Mouse (Mus musculus) CH12.LX (cell line): ENCODE measurements around the gene Mcts1. TPM values are rescaled to one million over a fixed set of nuclear protein-coding genes. Genes with fewer than 3 reads are reported as not detected.

Experiments
- DNase-seq: peaks from one replicate; pipeline ENCODE4 v3.0.0-alpha.2; 2013; ENCODE audit errors: extremely low read depth
- H3K27ac ChIP-seq: 2 replicates; pipeline ENCODE4 v1.5.1; 2012; ENCODE audit warnings: low read depth, mild to moderate bottlenecking, control low read depth, moderate library complexity; ENCODE audit not compliant: insufficient read depth
- H3K27me3 ChIP-seq: replicated peaks from 2 replicates; pipeline ENCODE3; 2012; ENCODE audit warnings: inconsistent platforms
- H3K36me3 ChIP-seq, 2 experiments: replicated peaks in 1 of 2; 2 replicates each; pipeline versions ENCODE3 to v1.6.1; 2012; ENCODE audit warnings: inconsistent platforms in 1 of 2, low read length in 1 of 2, mild to moderate bottlenecking in 1 of 2, mixed read lengths in 1 of 2, moderate library complexity in 1 of 2; ENCODE audit not compliant: control insufficient read depth in 1 of 2, insufficient read depth in 1 of 2
- H3K4me1 ChIP-seq, 2 experiments: 2 replicates each; pipeline ENCODE4 v1.6.1; 2012; ENCODE audit warnings: inconsistent platforms in 1 of 2, moderate library complexity in 1 of 2; ENCODE audit not compliant: insufficient read depth in 2 of 2, control insufficient read depth in 1 of 2
- H3K4me2 ChIP-seq: 2 replicates; pipeline ENCODE4 v1.6.1; 2012; ENCODE audit warnings: low read depth, mild to moderate bottlenecking, control low read depth; ENCODE audit not compliant: poor library complexity, insufficient read depth, severe bottlenecking
- H3K4me3 ChIP-seq, 3 experiments: fragments of 150-350 bp in 1 of 3; sonication (generic) in 1 of 3; replicated peaks in 1 of 3; 2 replicates each; pipeline versions ENCODE3 to v1.5.1; 2011 to 2012; ENCODE audit warnings: low read depth in 2 of 3, low read length in 2 of 3, mild to moderate bottlenecking in 2 of 3, moderate library complexity in 2 of 3, control low read depth in 1 of 3, improper control_type of control experiment in 1 of 3, inconsistent platforms in 1 of 3, mixed read lengths in 1 of 3; ENCODE audit not compliant: poor library complexity in 1 of 3
- H3K79me2 ChIP-seq: replicated peaks from 2 replicates; pipeline ENCODE4 v1.6.1; 2012; ENCODE audit warnings: mild to moderate bottlenecking, moderate library complexity; ENCODE audit not compliant: control insufficient read depth, poor library complexity, insufficient read depth, severe bottlenecking; ENCODE audit errors: extremely low read depth
- H3K9ac ChIP-seq: 2 replicates; pipeline ENCODE4 v1.6.1; 2012; ENCODE audit warnings: low read depth, mild to moderate bottlenecking, control low read depth, moderate library complexity; ENCODE audit not compliant: insufficient read depth
- H3K9me3 ChIP-seq: replicated peaks from 2 replicates; pipeline ENCODE3; 2012; ENCODE audit warnings: low read length, inconsistent platforms, mixed read lengths
- BHLHE40 ChIP-seq: IDR thresholded peaks from 2 replicates; pipeline ENCODE4 v1.6.1; 2011; ENCODE audit warnings: mild to moderate bottlenecking, low read depth, low read length, improper control_type of control experiment
- CHD1 ChIP-seq: IDR thresholded peaks from 2 replicates; pipeline ENCODE4 v1.6.1; 2012; ENCODE audit warnings: low read depth, low read length, improper control_type of control experiment, inconsistent platforms
- CHD2 ChIP-seq: IDR thresholded peaks from 2 replicates; pipeline ENCODE4 v1.6.1; 2011; ENCODE audit warnings: low read length, improper control_type of control experiment
- CTCF ChIP-seq, 2 experiments: IDR thresholded peaks in 1 of 2; conservative IDR thresholded peaks in 1 of 2; 2 replicates each; pipeline ENCODE4 v1.5.1; 2011 to 2012; ENCODE audit warnings: low read depth in 2 of 2, low read length in 2 of 2, improper control_type of control experiment in 1 of 2, inconsistent platforms in 1 of 2, mild to moderate bottlenecking in 1 of 2, moderate library complexity in 1 of 2
- E2F4 ChIP-seq: IDR thresholded peaks from 2 replicates; pipeline ENCODE4 v1.6.1; 2011; ENCODE audit warnings: low read depth, low read length, improper control_type of control experiment; ENCODE audit not compliant: insufficient replicate concordance
- ELF1 ChIP-seq: IDR thresholded peaks from 2 replicates; pipeline ENCODE4 v1.6.1; 2014; ENCODE audit warnings: low read depth, mild to moderate bottlenecking, inconsistent platforms, low read length, improper control_type of control experiment
- ETS1 ChIP-seq: conservative IDR thresholded peaks from 2 replicates; pipeline ENCODE4 v1.6.1; 2012; ENCODE audit warnings: low read depth, mild to moderate bottlenecking, inconsistent platforms, low read length, improper control_type of control experiment, moderate library complexity
- HCFC1 ChIP-seq: IDR thresholded peaks from 2 replicates; pipeline ENCODE4 v1.6.1; 2012; ENCODE audit warnings: low read depth, mild to moderate bottlenecking, inconsistent platforms, low read length, improper control_type of control experiment
- JUND ChIP-seq: conservative IDR thresholded peaks from 2 replicates; pipeline ENCODE4 v1.6.1; 2011; ENCODE audit warnings: low read depth, low read length, improper control_type of control experiment
- KAT2A ChIP-seq: IDR thresholded peaks from 2 replicates; pipeline ENCODE4 v1.6.1; 2012; ENCODE audit warnings: low read length, improper control_type of control experiment, inconsistent platforms; ENCODE audit not compliant: insufficient replicate concordance
- MAFK ChIP-seq: IDR thresholded peaks from 2 replicates; pipeline ENCODE4 v1.6.1; 2011; ENCODE audit warnings: low read length, improper control_type of control experiment; ENCODE audit not compliant: insufficient replicate concordance
- MAX ChIP-seq: IDR thresholded peaks from 2 replicates; pipeline ENCODE4 v1.6.1; 2011; ENCODE audit warnings: low read length, improper control_type of control experiment
- MAZ ChIP-seq: IDR thresholded peaks from 2 replicates; pipeline ENCODE4 v1.6.1; 2012; ENCODE audit warnings: low read depth, mild to moderate bottlenecking, inconsistent platforms, low read length, improper control_type of control experiment, moderate library complexity
- MXI1 ChIP-seq: IDR thresholded peaks from 2 replicates; pipeline ENCODE4 v1.6.1; 2011; ENCODE audit warnings: mild to moderate bottlenecking, low read depth, low read length, improper control_type of control experiment
- MYC ChIP-seq: IDR thresholded peaks from 2 replicates; pipeline ENCODE4 v1.6.1; 2011; ENCODE audit warnings: low read depth, mild to moderate bottlenecking, improper control_type of control experiment, low read length
- PAX5 ChIP-seq: IDR thresholded peaks from 2 replicates; pipeline ENCODE4 v1.6.1; 2012; ENCODE audit warnings: low read length, inconsistent platforms, mixed read lengths
- POLR2A ChIP-seq: IDR thresholded peaks from 2 replicates; pipeline ENCODE4 v1.6.1; 2011; ENCODE audit warnings: low read depth, mild to moderate bottlenecking, improper control_type of control experiment, low read length
- POLR2AphosphoS2 ChIP-seq: IDR thresholded peaks from 2 replicates; pipeline ENCODE4 v1.6.1; 2011; ENCODE audit warnings: low read depth, low read length, improper control_type of control experiment
- RAD21 ChIP-seq: IDR thresholded peaks from 2 replicates; pipeline ENCODE4 v1.6.1; 2011; ENCODE audit warnings: low read depth, mild to moderate bottlenecking, low read length, improper control_type of control experiment, moderate library complexity
- RCOR1 ChIP-seq: conservative IDR thresholded peaks from 2 replicates; pipeline ENCODE4 v1.6.1; 2012; ENCODE audit warnings: low read depth, mild to moderate bottlenecking, inconsistent platforms, low read length, improper control_type of control experiment
- TBP ChIP-seq: conservative IDR thresholded peaks from 2 replicates; pipeline ENCODE4 v1.6.1; 2011; ENCODE audit warnings: low read depth, low read length, improper control_type of control experiment
- ZC3H11A ChIP-seq: IDR thresholded peaks from 2 replicates; pipeline ENCODE4 v1.6.1; 2012; ENCODE audit warnings: low read depth, mild to moderate bottlenecking, inconsistent platforms, low read length, improper control_type of control experiment
- ZKSCAN1 ChIP-seq: IDR thresholded peaks from 2 replicates; pipeline ENCODE4 v1.6.1; 2012; ENCODE audit warnings: low read depth, inconsistent platforms, low read length, improper control_type of control experiment, borderline replicate concordance
- ZMIZ1 ChIP-seq: IDR thresholded peaks from 2 replicates; pipeline ENCODE4 v1.6.1; 2012; ENCODE audit warnings: low read depth, mild to moderate bottlenecking, inconsistent platforms, low read length, improper control_type of control experiment
- dilution Hi-C: fragments of 300-500 bp; cut with MboI; formaldehyde crosslinking; loops from 2 replicates; pipeline ENCODE4 v1.14.3; 2020; ENCODE audit warnings: low sequenced_read_pairs; ENCODE audit not compliant: extremely low pct_unique_long_range_greater_than_20kb, extremely low pct_ligation_motif_present
- in situ Hi-C: fragments of 300-500 bp; cut with MboI; formaldehyde crosslinking; loops from 3 replicates; pipeline ENCODE4 v1.14.3; 2019; ENCODE audit warnings: low sequenced_read_pairs, low pct_ligation_motif_present, low pct_unique_long_range_greater_than_20kb, mixed read lengths
- polyA plus RNA-seq: library from polyadenylated mRNA; unstranded; fragments of >175 nt; gene quantifications from 2 replicates; pipeline ENCODE4 v1.2.1, GENCODE M21; 2012; ENCODE audit warnings: low read depth; ENCODE audit not compliant: insufficient read length
- total RNA-seq, 2 experiments: library from RNA; depleted of rRNA; stranded (reverse); fragments of 300-350 nt in 1 of 2; fragments of >200 nt in 1 of 2; gene quantifications; 2 replicates each; pipeline ENCODE4 v1.2.3; 2012 to 2014

Gene Mcts1
- total and polyA plus RNA-seq, 3 experiments = 48.5 to 183 (median 62.2) TPM

- no peak for DNase-seq
- H3K79me2 ChIP-seq = no peaks in the 10 kb centered on the region
- no peak overlapping the region for H3K27ac ChIP-seq
- no peaks in the 10 kb centered on the region for H3K9me3 ChIP-seq
- no peaks in the 10 kb centered on the region for H3K27me3 ChIP-seq
- no peaks in the 10 kb centered on the region for H3K36me3 ChIP-seq
- H3K4me2 ChIP-seq = no peak overlapping the region
- no peak overlapping the region for H3K9ac ChIP-seq
- peaks cover 0 to 3% of the 10 kb centered on the region in 2 experiments; a peak in 1 of 4 replicates for H3K4me1 ChIP-seq
- in situ Hi-C loops = no loop called here
- TF ChIP-seq MXI1 = no peak
- no peak for TF ChIP-seq RAD21
- TF ChIP-seq ELF1 = no peak
- TF ChIP-seq HCFC1 = no peak
- no peak for TF ChIP-seq MAFK
- no peak for TF ChIP-seq E2F4
- no peak for TF ChIP-seq ETS1
- TF ChIP-seq CTCF (conservative IDR thresholded peaks at IDR 0.05 in 1 of 2, IDR thresholded peaks at IDR 0.05 in 1 of 2; ENCODE audit: low read depth in 2 of 2, low read length in 2 of 2) = no peak
- no peak for TF ChIP-seq BHLHE40
- no peak for TF ChIP-seq POLR2AphosphoS2
- TF ChIP-seq POLR2A = no peak
- no peak for TF ChIP-seq MAX
- TF ChIP-seq, all 38 proteins: peak for 0
- H3K4me3 ChIP-seq = no peak overlapping the region
- dilution Hi-C loops = no loop called here
Measured at GRCm38 (mm10) chrX:38583261-38583660, 17.1 kb upstream of the Mcts1 start.

GRCm38 (mm10) chrX:38589827-38590226 lies 10.6 kb upstream of the Mcts1 start:
- Histone ChIP-seq H3K27me3 (no peaks in the 10 kb centered on the region), H3K36me3 (no peaks in the 10 kb centered on the region), H3K27ac (no peak overlapping the region), H3K4me3 (no peak overlapping the region), H3K79me2 (no peaks in the 10 kb centered on the region), H3K4me2 (no peak overlapping the region), H3K9ac (no peak overlapping the region), H3K9me3 (no peaks in the 10 kb centered on the region), H3K4me1 (no peaks in the 10 kb centered on the region)
- dilution Hi-C loops = no loop called here
- no peak for DNase-seq
- in situ Hi-C loops = no loop called here
- TF ChIP-seq POLR2AphosphoS2 = no peak
- TF ChIP-seq JUND = no peak
- no peak for TF ChIP-seq E2F4
- TF ChIP-seq MAFK = no peak
- TF ChIP-seq CTCF (conservative IDR thresholded peaks at IDR 0.05 in 1 of 2, IDR thresholded peaks at IDR 0.05 in 1 of 2; ENCODE audit: low read depth in 2 of 2, low read length in 2 of 2) = no peak
- TF ChIP-seq KAT2A = no peak
- TF ChIP-seq RCOR1 = no peak
- no peak for TF ChIP-seq MAZ
- no peak for TF ChIP-seq CHD2
- TF ChIP-seq ELF1 = no peak
- TF ChIP-seq ZMIZ1 = no peak
- no peak for TF ChIP-seq ZKSCAN1
- no peak for TF ChIP-seq CHD1
- no peak for TF ChIP-seq RAD21
- TF ChIP-seq ETS1 = no peak
- TF ChIP-seq TBP = no peak
- TF ChIP-seq PAX5 = no peak
- no peak for TF ChIP-seq ZC3H11A
- TF ChIP-seq MYC = no peak
